Mouse (Mus musculus) liver, embryonic 15.5 days (tissue): Measurements from ENCODE around the gene Slc7a11. TPM values are rescaled to one million over a fixed set of nuclear protein-coding genes. Genes with fewer than 3 reads are reported as not detected.

Experiments
- ATAC-seq: fragments of 200-750 bp; cut with Nextera tagmentation; 2 replicates; pipeline ENCODE4 v1.8.0; 2017; ENCODE audit warnings: moderate number of reproducible peaks, mild to moderate bottlenecking, moderate library complexity; ENCODE audit not compliant: insufficient read depth
- H3K27ac ChIP-seq: fragments of 300-500 bp; sonication (generic); replicated peaks from 2 replicates; pipeline ENCODE4 v1.5.1; 2015; ENCODE audit warnings: mild to moderate bottlenecking, inconsistent platforms
- H3K27me3 ChIP-seq: fragments of 300-500 bp; sonication (generic); 2 replicates; pipeline ENCODE4 v1.6.1; 2015; ENCODE audit warnings: mild to moderate bottlenecking, inconsistent platforms
- H3K36me3 ChIP-seq: fragments of 300-500 bp; sonication (generic); replicated peaks from 2 replicates; pipeline ENCODE4 v1.6.1; 2015; ENCODE audit warnings: moderate library complexity, mild to moderate bottlenecking, inconsistent platforms
- H3K4me1 ChIP-seq: fragments of 300-500 bp; sonication (generic); replicated peaks from 2 replicates; pipeline ENCODE4 v1.6.1; 2015; ENCODE audit warnings: inconsistent platforms
- H3K4me2 ChIP-seq: fragments of 300-500 bp; sonication (generic); 2 replicates; pipeline ENCODE4 v1.6.1; 2015; ENCODE audit warnings: moderate library complexity, mild to moderate bottlenecking, inconsistent platforms
- H3K4me3 ChIP-seq: fragments of 300-500 bp; sonication (generic); replicated peaks from 2 replicates; pipeline ENCODE4 v1.5.1; 2015; ENCODE audit warnings: mild to moderate bottlenecking, inconsistent platforms
- H3K9ac ChIP-seq: fragments of 300-500 bp; sonication (generic); 2 replicates; pipeline ENCODE4 v1.6.1; 2015; ENCODE audit warnings: moderate library complexity, mild to moderate bottlenecking, inconsistent platforms
- H3K9me3 ChIP-seq: fragments of 300-500 bp; sonication (generic); replicated peaks from 2 replicates; pipeline ENCODE4 v1.6.1; 2016; ENCODE audit warnings: inconsistent platforms
- WGBS: fragments of 180-500 bp; shearing (Covaris S2); methylation state at CpG from one replicate; pipeline ENCODE4 v1.1.7; 2015; ENCODE audit warnings: mixed read lengths; ENCODE audit not compliant: insufficient replicate concordance; 5-methylcytosine and 5-hydroxymethylcytosine counted together
- polyA plus RNA-seq: library from polyadenylated mRNA; unstranded; fragments of >200 nt; fragmentation: Nextera tagmentation; extraction: Ambion mirVana; gene quantifications from 2 replicates; pipeline ENCODE4 v1.2.1, GENCODE M21; 2015

Gene Slc7a11
- polyA plus RNA-seq, 1 experiment from 2014 or later = 0.13 TPM

- Histone ChIP-seq H3K4me2 (no peak overlapping the region), H3K27me3 (no peaks in the 10 kb centered on the region), H3K4me3 (no peak overlapping the region), H3K36me3 (no peaks in the 10 kb centered on the region), H3K4me1 (no peaks in the 10 kb centered on the region), H3K27ac (no peak overlapping the region), H3K9ac (no peak overlapping the region), H3K9me3 (no peaks in the 10 kb centered on the region)
- WGBS = 29% methylated on average over 12 of the region's 12 CpGs
- no peak for ATAC-seq
These were observed 534.7 kb downstream of the Slc7a11 start for GRCm38 (mm10) chr3:49908426-49909341.

GRCm38 (mm10) chr3:49893945-49894344, 549.5 kb downstream of the Slc7a11 start:
- no peak overlapping the region for H3K9ac ChIP-seq
- H3K4me3 ChIP-seq = no peak overlapping the region
- no peaks in the 10 kb centered on the region for H3K9me3 ChIP-seq
- no peak for ATAC-seq
- H3K36me3 ChIP-seq = no peaks in the 10 kb centered on the region
- no peak overlapping the region for H3K27ac ChIP-seq
- no peaks in the 10 kb centered on the region for H3K4me1 ChIP-seq
- H3K27me3 ChIP-seq = no peaks in the 10 kb centered on the region
- no peak overlapping the region for H3K4me2 ChIP-seq

- Histone ChIP-seq H3K27ac (no peak overlapping the region), H3K9me3 (no peaks in the 10 kb centered on the region), H3K4me3 (no peak overlapping the region), H3K9ac (no peak overlapping the region), H3K4me1 (no peaks in the 10 kb centered on the region), H3K36me3 (no peaks in the 10 kb centered on the region), H3K4me2 (no peak overlapping the region), H3K27me3 (no peaks in the 10 kb centered on the region)
- no peak for ATAC-seq
- 46% methylated on average over 2 of the region's 2 CpGs for WGBS
These were observed 556.1 kb downstream of the Slc7a11 start for GRCm38 (mm10) chr3:49887359-49887758.

GRCm38 (mm10) chr3:49886220-49886945, 557.0 kb downstream of the Slc7a11 start:
- H3K36me3 ChIP-seq = no peaks in the 10 kb centered on the region
- no peaks in the 10 kb centered on the region for H3K27me3 ChIP-seq
- H3K4me1 ChIP-seq = no peaks in the 10 kb centered on the region
- no peak overlapping the region for H3K4me2 ChIP-seq
- H3K27ac ChIP-seq = no peak overlapping the region
- no peak overlapping the region for H3K9ac ChIP-seq
- WGBS = 40% methylated on average over 8 of the region's 8 CpGs
- no peak for ATAC-seq
- no peak overlapping the region for H3K4me3 ChIP-seq
- no peaks in the 10 kb centered on the region for H3K9me3 ChIP-seq

GRCm38 (mm10) chr3:49880496-49880895, 562.9 kb downstream of the Slc7a11 start:
- no peaks in the 10 kb centered on the region for H3K36me3 ChIP-seq
- H3K4me1 ChIP-seq = no peaks in the 10 kb centered on the region
- H3K27ac ChIP-seq = no peak overlapping the region
- ATAC-seq = no peak
- no peak overlapping the region for H3K4me3 ChIP-seq
- no peaks in the 10 kb centered on the region for H3K9me3 ChIP-seq
- H3K27me3 ChIP-seq = no peaks in the 10 kb centered on the region
- H3K9ac ChIP-seq = no peak overlapping the region
- H3K4me2 ChIP-seq = no peak overlapping the region

- Histone ChIP-seq H3K36me3 (no peaks in the 10 kb centered on the region), H3K4me2 (no peak overlapping the region), H3K4me3 (no peak overlapping the region), H3K9ac (no peak overlapping the region), H3K27ac (no peak overlapping the region), H3K9me3 (no peaks in the 10 kb centered on the region), H3K27me3 (no peaks in the 10 kb centered on the region), H3K4me1 (no peaks in the 10 kb centered on the region)
- 60% methylated on average over 3 of the region's 3 CpGs for WGBS
- no peak for ATAC-seq
These were observed 572.6 kb downstream of the Slc7a11 start for GRCm38 (mm10) chr3:49870786-49871185.

GRCm38 (mm10) chr3:49867951-49868584, 575.3 kb downstream of the Slc7a11 start:
- 46% methylated on average over 4 of the region's 4 CpGs for WGBS
- no peak overlapping the region for H3K27ac ChIP-seq

GRCm38 (mm10) chr3:49867147-49867950, 576.1 kb downstream of the Slc7a11 start:
- no peaks in the 10 kb centered on the region for H3K36me3 ChIP-seq
- no peak overlapping the region for H3K27ac ChIP-seq
- no peaks in the 10 kb centered on the region for H3K4me1 ChIP-seq
- ATAC-seq = no peak
- no peak overlapping the region for H3K4me2 ChIP-seq
- WGBS = 45% methylated on average over 7 of the region's 7 CpGs
- no peak overlapping the region for H3K9ac ChIP-seq
- H3K4me3 ChIP-seq = no peak overlapping the region
- no peaks in the 10 kb centered on the region for H3K27me3 ChIP-seq
- H3K9me3 ChIP-seq = no peaks in the 10 kb centered on the region

More at GRCm38 (mm10) chr3:49867951-49868584, 575.3 kb downstream of the Slc7a11 start:
- no peak overlapping the region for H3K4me3 ChIP-seq
- ATAC-seq = no peak
- H3K4me1 ChIP-seq = no peaks in the 10 kb centered on the region
- no peaks in the 10 kb centered on the region for H3K9me3 ChIP-seq
- no peak overlapping the region for H3K9ac ChIP-seq
- H3K4me2 ChIP-seq = no peak overlapping the region
- no peaks in the 10 kb centered on the region for H3K36me3 ChIP-seq
- H3K27me3 ChIP-seq = no peaks in the 10 kb centered on the region

GRCm38 (mm10) chr3:49866061-49866515, 577.3 kb downstream of the Slc7a11 start:
- Histone ChIP-seq H3K27ac (no peak overlapping the region), H3K36me3 (no peaks in the 10 kb centered on the region), H3K4me1 (no peaks in the 10 kb centered on the region), H3K9me3 (no peaks in the 10 kb centered on the region), H3K4me3 (no peak overlapping the region), H3K9ac (no peak overlapping the region), H3K4me2 (no peak overlapping the region), H3K27me3 (no peaks in the 10 kb centered on the region)
- 49% methylated on average over 11 of the region's 11 CpGs for WGBS
- ATAC-seq = no peak

- no peak for ATAC-seq
- 37% methylated on average over 4 of the region's 4 CpGs for WGBS
- no peaks in the 10 kb centered on the region for H3K4me1 ChIP-seq
- no peak overlapping the region for H3K4me3 ChIP-seq
- no peak overlapping the region for H3K4me2 ChIP-seq
- no peak overlapping the region for H3K27ac ChIP-seq
- no peaks in the 10 kb centered on the region for H3K9me3 ChIP-seq
- no peak overlapping the region for H3K9ac ChIP-seq
- H3K27me3 ChIP-seq = no peaks in the 10 kb centered on the region
- no peaks in the 10 kb centered on the region for H3K36me3 ChIP-seq
These were observed 586.6 kb downstream of the Slc7a11 start for GRCm38 (mm10) chr3:49856797-49857196.
